Mouse (Mus musculus) spleen, adult 2 months (tissue): ENCODE measurements around the gene Mrpl54. TPM values are rescaled to one million over a fixed set of nuclear protein-coding genes. Genes with fewer than 3 reads are reported as not detected.

ENCODE experiments used
- DNase-seq, 2 experiments: peaks; one replicate each; pipeline versions ENCODE4 v3.0.0 to v3.0.0-alpha.2; 2012 to 2021; ENCODE audit warnings: low spot score in 2 of 2, low read depth in 1 of 2
- H3K27ac ChIP-seq: fragments of 200-500 bp; 2 replicates; pipeline ENCODE4 v1.5.1; 2012; ENCODE audit warnings: low read length, inconsistent platforms; ENCODE audit not compliant: insufficient read depth
- H3K27me3 ChIP-seq: fragments of 200-500 bp; 2 replicates; pipeline ENCODE4 v1.6.1; 2012; ENCODE audit warnings: mild to moderate bottlenecking, moderate library complexity, low read length, inconsistent platforms; ENCODE audit not compliant: control insufficient read depth, insufficient read depth
- H3K36me3 ChIP-seq: fragments of 200-500 bp; 2 replicates; pipeline ENCODE4 v1.6.1; 2012; ENCODE audit warnings: mild to moderate bottlenecking, low read length, inconsistent platforms; ENCODE audit not compliant: control insufficient read depth, insufficient read depth
- H3K4me1 ChIP-seq: fragments of 200-500 bp; 2 replicates; pipeline ENCODE4 v1.6.1; 2011; ENCODE audit warnings: inconsistent platforms; ENCODE audit not compliant: control insufficient read depth, insufficient read depth, insufficient read length
- H3K4me3 ChIP-seq: fragments of 200-500 bp; 2 replicates; pipeline ENCODE4 v1.5.1; 2011; ENCODE audit warnings: mild to moderate bottlenecking, inconsistent platforms; ENCODE audit not compliant: insufficient read depth, insufficient read length; ENCODE audit errors: extremely low read depth
- CTCF ChIP-seq: fragments of 200-500 bp; IDR thresholded peaks from 2 replicates; pipeline ENCODE4 v1.5.1; 2011; ENCODE audit warnings: mild to moderate bottlenecking, inconsistent platforms; ENCODE audit not compliant: insufficient read depth, insufficient read length, insufficient replicate concordance; ENCODE audit errors: extremely low read depth
- POLR2A ChIP-seq: fragments of 200-500 bp; IDR thresholded peaks from 2 replicates; pipeline ENCODE4 v1.6.1; 2011; ENCODE audit warnings: low read depth, low read length, inconsistent platforms
- WGBS: fragments of 180-500 bp; shearing (Covaris S2); methylation state at CpG from one replicate; pipeline ENCODE4 v1.1.7; 2018; 5-methylcytosine and 5-hydroxymethylcytosine counted together
- polyA plus RNA-seq: library from polyadenylated mRNA; depleted of rRNA; stranded (reverse); fragments of >200 nt; gene quantifications from 2 replicates; pipeline ENCODE4 v1.2.3, GENCODE M21; 2012

Gene Mrpl54
- polyA plus RNA-seq, 1 experiment = 63.6 TPM

GRCm38 (mm10) chr10:81261025-81261424 is 5.7 kb downstream of the Mrpl54 start:
- 93% methylated on average over 4 of the region's 4 CpGs for WGBS
- Histone ChIP-seq H3K4me1 (peaks cover 12% of the 10 kb centered on the region), H3K27me3 (no peaks in the 10 kb centered on the region), H3K36me3 (peaks cover 17% of the 10 kb centered on the region), H3K27ac (no peak overlapping the region), H3K4me3 (no peak overlapping the region)
- TF ChIP-seq CTCF (no peak), POLR2A (no peak)
- no peak for DNase-seq

- DNase-seq = no peak
- Histone ChIP-seq H3K4me1 (peaks cover 9% of the 10 kb centered on the region), H3K27me3 (no peaks in the 10 kb centered on the region), H3K36me3 (peaks cover 10% of the 10 kb centered on the region), H3K27ac (no peak overlapping the region), H3K4me3 (no peak overlapping the region)
- TF ChIP-seq CTCF (no peak), POLR2A (no peak)
- 79% methylated on average over 21 of the region's 21 CpGs for WGBS
Measured at GRCm38 (mm10) chr10:81259225-81259884, 7.4 kb downstream of the Mrpl54 start.

DNA sequence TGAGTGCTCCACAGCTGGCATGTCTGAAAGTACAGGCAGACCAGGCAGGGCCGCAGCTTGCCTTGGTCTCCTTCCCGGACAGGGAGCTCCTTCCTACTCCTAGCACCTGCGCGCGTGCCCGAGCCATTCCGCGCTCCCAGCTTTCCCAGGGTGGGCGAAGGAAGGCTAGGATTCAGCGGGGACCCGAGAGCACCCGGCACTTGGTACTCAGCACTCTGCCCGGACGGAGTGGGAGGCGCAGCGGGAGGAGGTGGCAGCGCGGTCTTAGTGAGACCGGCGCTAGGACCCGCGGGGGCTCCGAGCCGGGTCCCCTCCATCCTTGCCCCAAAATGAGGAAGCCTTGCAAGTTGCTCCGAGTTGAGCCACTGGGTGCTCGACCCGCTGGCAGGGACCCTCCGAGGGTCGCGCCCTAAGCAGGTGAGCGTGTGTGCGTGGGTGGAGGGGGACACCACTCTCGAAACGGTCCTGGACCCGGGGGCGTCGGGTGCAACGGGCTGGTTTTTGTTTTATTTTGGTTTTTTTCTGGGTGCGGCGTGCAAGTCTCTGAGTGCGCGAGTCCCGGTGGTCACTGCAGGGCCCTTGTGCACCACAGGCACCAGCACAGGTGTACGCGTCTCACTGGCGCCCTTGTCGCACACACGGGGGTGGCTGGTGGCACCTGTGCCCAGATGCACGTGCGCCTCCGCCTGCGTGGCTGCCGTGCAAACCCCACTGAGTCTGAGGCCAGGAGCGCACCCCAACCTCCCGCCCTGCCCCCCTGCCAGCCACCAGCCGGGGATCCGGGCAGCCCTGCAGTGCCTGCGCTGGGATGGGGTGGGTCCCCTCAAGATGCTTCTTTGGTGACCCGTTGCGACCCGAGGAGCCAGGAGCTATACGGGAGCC is 9.3 kb downstream of the Mrpl54 start:
- peak in 1 of 2 experiments; percentile 47 for DNase-seq
- Histone ChIP-seq H3K36me3 (peaks cover 3% of the 10 kb centered on the region; the same call in 1 of the 2 replicates), H3K4me3 (peak overlapping the region; percentile 66), H3K27ac (no peak overlapping the region), H3K27me3 (peaks cover 5% of the 10 kb centered on the region; the same call in 1 of the 2 replicates), H3K4me1 (peaks cover 14% of the 10 kb centered on the region)
- 1% methylated on average over 62 of the region's 62 CpGs for WGBS
- TF ChIP-seq CTCF = no peak
- no peak for TF ChIP-seq POLR2A

DNA sequence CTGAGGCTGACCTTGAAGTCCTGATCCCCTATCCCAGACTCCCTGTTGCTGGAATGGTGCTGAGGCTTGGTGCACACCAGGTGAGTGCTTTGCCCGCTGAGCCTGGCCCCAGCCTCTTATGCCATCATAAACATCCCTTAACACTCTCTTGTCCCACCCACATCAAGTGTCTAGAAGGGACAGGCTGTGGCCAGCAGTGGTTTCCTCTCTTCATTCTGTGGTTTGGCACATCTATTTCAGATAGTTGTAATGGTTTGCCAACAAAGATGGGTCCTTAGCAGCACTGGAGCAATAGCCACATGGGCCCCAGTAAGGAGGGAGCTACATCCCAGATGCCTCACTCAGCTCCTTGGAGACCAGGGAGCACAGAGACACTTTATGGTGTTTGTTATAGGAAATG is 11.8 kb downstream of the Mrpl54 start:
- TF ChIP-seq CTCF (no peak), POLR2A (no peak)
- Histone ChIP-seq H3K27ac (no peak overlapping the region), H3K4me1 (peaks cover 14% of the 10 kb centered on the region), H3K36me3 (no peaks in the 10 kb centered on the region), H3K4me3 (no peak overlapping the region), H3K27me3 (peaks cover 5% of the 10 kb centered on the region; the same call in 1 of the 2 replicates)
- no peak for DNase-seq
- WGBS = 5% methylated on average over 1 of the region's 1 CpGs

DNA sequence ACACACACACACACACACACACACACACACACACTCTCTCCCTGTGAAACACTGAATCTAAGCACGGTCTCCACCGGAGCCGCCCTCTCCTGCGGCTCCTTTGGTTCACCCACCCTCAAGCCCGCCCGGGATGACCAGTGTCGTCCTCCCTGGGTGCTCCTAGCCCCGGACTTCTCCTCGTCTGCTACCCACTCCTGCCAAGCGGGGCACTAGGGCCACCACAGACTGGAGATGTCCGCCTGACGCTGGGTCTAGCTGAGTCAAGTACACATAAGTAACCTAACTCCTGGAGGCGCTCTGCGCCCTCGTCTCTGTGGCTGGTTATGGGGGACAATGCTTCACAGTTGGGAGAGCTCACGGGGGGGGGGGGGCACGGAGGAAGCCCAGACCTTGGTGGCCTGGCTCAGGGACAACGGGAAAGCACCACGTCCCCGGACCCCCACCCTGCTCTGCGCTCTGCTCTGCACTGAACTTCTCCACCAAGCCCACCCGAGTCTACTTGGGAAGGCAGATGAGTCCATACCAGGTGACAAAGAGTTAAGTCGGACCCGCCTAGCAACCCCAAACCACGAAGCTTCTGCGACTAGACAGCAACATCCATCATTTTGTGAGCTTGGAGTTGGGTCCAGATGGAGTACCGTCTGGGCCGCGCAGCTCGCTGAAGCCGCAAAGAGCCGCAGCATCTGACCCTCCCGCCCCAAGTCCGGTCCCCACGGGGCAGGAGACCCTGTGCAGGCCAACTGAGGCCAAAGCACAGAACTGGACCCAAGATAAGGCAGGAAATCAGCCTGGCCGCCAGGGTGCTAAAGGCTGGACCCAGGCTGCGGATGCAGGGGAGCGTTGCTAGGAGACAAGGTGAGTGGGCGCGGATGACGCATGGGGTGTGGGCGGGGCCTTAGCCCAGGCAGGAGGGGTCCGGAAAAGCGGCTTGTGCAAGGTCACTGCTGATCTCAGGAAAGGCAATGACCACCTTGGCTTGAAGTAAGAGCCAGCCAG is 14.0 kb downstream of the Mrpl54 start, which contains the start of gene Matk:
TSS of gene Matk (plus strand) at position 512 of the 996 bp plus-strand sequence.
- Histone ChIP-seq H3K4me3 (no peak within 1 kb of the TSS), H3K36me3 (no peaks in the 10 kb centered on the region), H3K27me3 (peaks cover 5% of the 10 kb centered on the region; the same call in 1 of the 2 replicates), H3K27ac (no peak within 1 kb of the TSS), H3K4me1 (peaks cover 7% of the 10 kb centered on the region)
- 12% methylated on average over 43 of the region's 44 CpGs for WGBS
- peak in 1 of 2 experiments; percentile 54 for DNase-seq
- no peak for TF ChIP-seq POLR2A
- no peak for TF ChIP-seq CTCF

GRCm38 (mm10) chr10:81249442-81249841 is 17.3 kb downstream of the Mrpl54 start:
- TF ChIP-seq CTCF (no peak), POLR2A (no peak)
- H3K36me3 ChIP-seq = no peaks in the 10 kb centered on the region
- peaks cover 8% of the 10 kb centered on the region for H3K4me1 ChIP-seq
- DNase-seq = no peak
- H3K27ac ChIP-seq = no peak overlapping the region
- 64% methylated on average over 8 of the region's 8 CpGs for WGBS
- peaks cover 5% of the 10 kb centered on the region; the same call in 1 of the 2 replicates for H3K27me3 ChIP-seq
- H3K4me3 ChIP-seq = no peak overlapping the region
